Mouse (Mus musculus) neural tube, embryonic 15.5 days (tissue): ENCODE measurements around the gene Alox5ap. TPM values are rescaled to one million over a fixed set of nuclear protein-coding genes. Genes with fewer than 3 reads are reported as not detected.

Source experiments
- ATAC-seq: fragments of 200-750 bp; cut with Nextera tagmentation; 2 replicates; pipeline ENCODE4 v1.8.0; 2017; ENCODE audit warnings: mild to moderate bottlenecking, moderate TSS enrichment, moderate library complexity; ENCODE audit not compliant: low FRiP score
- H3K27ac ChIP-seq: fragments of 300-500 bp; sonication (generic); replicated peaks from 2 replicates; pipeline ENCODE4 v1.5.1; 2015; ENCODE audit warnings: mild to moderate bottlenecking, inconsistent platforms
- H3K27me3 ChIP-seq: fragments of 300-500 bp; sonication (generic); replicated peaks from 2 replicates; pipeline ENCODE4 v1.6.1; 2015; ENCODE audit warnings: inconsistent platforms
- H3K36me3 ChIP-seq: fragments of 300-500 bp; sonication (generic); 2 replicates; pipeline ENCODE4 v1.6.1; 2015; ENCODE audit warnings: inconsistent platforms
- H3K4me1 ChIP-seq: fragments of 300-500 bp; sonication (generic); 2 replicates; pipeline ENCODE4 v1.6.1; 2015; ENCODE audit warnings: inconsistent platforms
- H3K4me2 ChIP-seq: fragments of 300-500 bp; sonication (generic); 2 replicates; pipeline ENCODE4 v1.6.1; 2015; ENCODE audit warnings: inconsistent platforms, mild to moderate bottlenecking, moderate library complexity
- H3K4me3 ChIP-seq: fragments of 300-500 bp; sonication (generic); replicated peaks from 2 replicates; pipeline ENCODE4 v1.5.1; 2015; ENCODE audit warnings: mild to moderate bottlenecking, inconsistent platforms
- H3K9ac ChIP-seq: fragments of 300-500 bp; sonication (generic); replicated peaks from 2 replicates; pipeline ENCODE4 v1.6.1; 2015; ENCODE audit warnings: mild to moderate bottlenecking, inconsistent platforms
- H3K9me3 ChIP-seq: fragments of 300-500 bp; sonication (generic); replicated peaks from 2 replicates; pipeline ENCODE4 v1.6.1; 2016; ENCODE audit warnings: inconsistent platforms
- WGBS: fragments of 180-500 bp; shearing (Covaris S2); methylation state at CpG from one replicate; pipeline ENCODE4 v1.1.7; 2015; ENCODE audit warnings: mixed read lengths; 5-methylcytosine and 5-hydroxymethylcytosine counted together
- polyA plus RNA-seq: library from polyadenylated mRNA; unstranded; fragments of >200 nt; fragmentation: Nextera tagmentation; extraction: Ambion mirVana; gene quantifications from 2 replicates; pipeline ENCODE4 v1.2.1, GENCODE M21; 2015

The Alox5ap gene
- polyA plus RNA-seq, 1 experiment from 2014 or later: 12.0 TPM

- no peak for ATAC-seq
- 49% methylated on average over 5 of the region's 6 CpGs for WGBS
- H3K4me2 ChIP-seq: no peak overlapping the region
Measured at GRCm38 (mm10) chr5:149264878-149265279, 312 bp downstream of the Alox5ap start.

GRCm38 (mm10) chr5:149266761-149267221 lies 2.2 kb downstream of the Alox5ap start:
- Histone ChIP-seq H3K27ac (no peak overlapping the region), H3K4me2 (no peak overlapping the region), H3K4me1 (no peaks in the 10 kb centered on the region), H3K27me3 (no peaks in the 10 kb centered on the region), H3K9ac (no peak overlapping the region), H3K36me3 (no peaks in the 10 kb centered on the region), H3K9me3 (no peaks in the 10 kb centered on the region), H3K4me3 (no peak overlapping the region)
- 81% methylated on average over 8 of the region's 8 CpGs for WGBS
- ATAC-seq: no peak

More at GRCm38 (mm10) chr5:149264878-149265279, 312 bp downstream of the Alox5ap start:
- H3K27ac ChIP-seq: no peak overlapping the region
- H3K4me1 ChIP-seq: no peaks in the 10 kb centered on the region
- no peaks in the 10 kb centered on the region for H3K27me3 ChIP-seq
- no peaks in the 10 kb centered on the region for H3K36me3 ChIP-seq
- no peak overlapping the region for H3K9ac ChIP-seq
- H3K9me3 ChIP-seq: no peaks in the 10 kb centered on the region
- no peak overlapping the region for H3K4me3 ChIP-seq

GRCm38 (mm10) chr5:149267493-149267892 lies 2.9 kb downstream of the Alox5ap start:
- Histone ChIP-seq H3K27me3 (no peaks in the 10 kb centered on the region), H3K4me3 (no peak overlapping the region), H3K4me2 (no peak overlapping the region), H3K9ac (no peak overlapping the region), H3K27ac (no peak overlapping the region), H3K4me1 (no peaks in the 10 kb centered on the region), H3K9me3 (no peaks in the 10 kb centered on the region), H3K36me3 (no peaks in the 10 kb centered on the region)
- no peak for ATAC-seq
- WGBS: 81% methylated on average over 4 of the region's 4 CpGs

GRCm38 (mm10) chr5:149271291-149271690 lies 6.7 kb downstream of the Alox5ap start:
- Histone ChIP-seq H3K4me2 (no peak overlapping the region), H3K27me3 (no peaks in the 10 kb centered on the region), H3K4me1 (no peaks in the 10 kb centered on the region), H3K4me3 (no peak overlapping the region), H3K9ac (no peak overlapping the region), H3K36me3 (no peaks in the 10 kb centered on the region), H3K9me3 (no peaks in the 10 kb centered on the region), H3K27ac (no peak overlapping the region)
- ATAC-seq: no peak
- 94% methylated on average over 3 of the region's 3 CpGs for WGBS

GRCm38 (mm10) chr5:149272535-149272934 lies 8.0 kb downstream of the Alox5ap start:
- no peak overlapping the region for H3K9ac ChIP-seq
- H3K4me3 ChIP-seq: no peak overlapping the region
- H3K9me3 ChIP-seq: no peaks in the 10 kb centered on the region
- 82% methylated on average over 4 of the region's 4 CpGs for WGBS
- H3K4me2 ChIP-seq: no peak overlapping the region
- H3K36me3 ChIP-seq: no peaks in the 10 kb centered on the region
- H3K4me1 ChIP-seq: no peaks in the 10 kb centered on the region
- no peak for ATAC-seq
- no peak overlapping the region for H3K27ac ChIP-seq
- H3K27me3 ChIP-seq: no peaks in the 10 kb centered on the region

- H3K4me1 ChIP-seq: peaks cover 9% of the 10 kb centered on the region; the same call in 1 of the 2 replicates
- no peaks in the 10 kb centered on the region for H3K36me3 ChIP-seq
- H3K9ac ChIP-seq: no peak overlapping the region
- WGBS: 91% methylated on average over 15 of the region's 15 CpGs
- no peak for ATAC-seq
- H3K27me3 ChIP-seq: no peaks in the 10 kb centered on the region
- H3K9me3 ChIP-seq: no peaks in the 10 kb centered on the region
- H3K4me3 ChIP-seq: no peak overlapping the region
- no peak overlapping the region for H3K4me2 ChIP-seq
- no peak overlapping the region for H3K27ac ChIP-seq
Measured at GRCm38 (mm10) chr5:149274390-149275104, 10.0 kb downstream of the Alox5ap start.

- H3K4me1 ChIP-seq: peaks cover 10% of the 10 kb centered on the region; the same call in 1 of the 2 replicates
- no peaks in the 10 kb centered on the region for H3K27me3 ChIP-seq
- ATAC-seq: no peak
- H3K4me2 ChIP-seq: no peak overlapping the region
- no peak overlapping the region for H3K27ac ChIP-seq
- no peaks in the 10 kb centered on the region for H3K36me3 ChIP-seq
- 92% methylated on average over 1 of the region's 1 CpGs for WGBS
- H3K4me3 ChIP-seq: no peak overlapping the region
- no peaks in the 10 kb centered on the region for H3K9me3 ChIP-seq
- no peak overlapping the region for H3K9ac ChIP-seq
Measured at GRCm38 (mm10) chr5:149275105-149275494, 10.5 kb downstream of the Alox5ap start.

- ATAC-seq: no peak
- Histone ChIP-seq H3K9me3 (no peaks in the 10 kb centered on the region), H3K9ac (no peak overlapping the region), H3K27me3 (no peaks in the 10 kb centered on the region), H3K4me3 (no peak overlapping the region), H3K4me1 (peaks cover 10% of the 10 kb centered on the region; the same call in 1 of the 2 replicates), H3K4me2 (no peak overlapping the region), H3K36me3 (no peaks in the 10 kb centered on the region), H3K27ac (no peak overlapping the region)
- WGBS: 87% methylated on average over 5 of the region's 5 CpGs
Measured at GRCm38 (mm10) chr5:149277529-149277928, 13.0 kb downstream of the Alox5ap start.

GRCm38 (mm10) chr5:149279273-149279844 lies 14.8 kb downstream of the Alox5ap start:
- 24% methylated on average over 22 of the region's 22 CpGs for whole genome bisulfite sequencing
- ATAC-seq: peak; percentile 70
- Histone ChIP-seq H3K36me3 (no peaks in the 10 kb centered on the region), H3K4me3 (peak overlapping the region; percentile 5), H3K9me3 (no peaks in the 10 kb centered on the region), H3K27ac (peak overlapping the region; percentile 58), H3K27me3 (no peaks in the 10 kb centered on the region), H3K4me1 (peaks cover 10% of the 10 kb centered on the region; the same call in 1 of the 2 replicates), H3K4me2 (peak overlapping the region; percentile 48), H3K9ac (0 out of 2 replicates have a peak overlapping the region, but pooled peaks have one; percentile 18)

GRCm38 (mm10) chr5:149283009-149283408 lies 18.4 kb downstream of the Alox5ap start:
- Histone ChIP-seq H3K27me3 (no peaks in the 10 kb centered on the region), H3K4me2 (no peak overlapping the region), H3K27ac (no peak overlapping the region), H3K4me1 (peaks cover 26% of the 10 kb centered on the region; the same call in 1 of the 2 replicates), H3K36me3 (no peaks in the 10 kb centered on the region), H3K4me3 (no peak overlapping the region), H3K9me3 (no peaks in the 10 kb centered on the region), H3K9ac (no peak overlapping the region)
- ATAC-seq: no peak
- 91% methylated on average over 2 of the region's 2 CpGs for WGBS

GRCm38 (mm10) chr5:149283821-149284220 lies 19.3 kb downstream of the Alox5ap start:
- Histone ChIP-seq H3K27ac (no peak overlapping the region), H3K27me3 (no peaks in the 10 kb centered on the region), H3K9ac (no peak overlapping the region), H3K4me1 (peaks cover 28% of the 10 kb centered on the region; the same call in 1 of the 2 replicates), H3K4me3 (no peak overlapping the region), H3K4me2 (no peak overlapping the region), H3K36me3 (no peaks in the 10 kb centered on the region), H3K9me3 (no peaks in the 10 kb centered on the region)
- ATAC-seq: no peak

- H3K4me3 ChIP-seq: no peak overlapping the region
- no peaks in the 10 kb centered on the region for H3K36me3 ChIP-seq
- no peaks in the 10 kb centered on the region for H3K9me3 ChIP-seq
- no peak overlapping the region for H3K9ac ChIP-seq
- H3K4me2 ChIP-seq: no peak overlapping the region
- WGBS: 59% methylated on average over 7 of the region's 7 CpGs
- peaks cover 18% of the 10 kb centered on the region; the same call in 1 of the 2 replicates for H3K4me1 ChIP-seq
- no peak for ATAC-seq
- no peak overlapping the region for H3K27ac ChIP-seq
- H3K27me3 ChIP-seq: no peaks in the 10 kb centered on the region
Measured at GRCm38 (mm10) chr5:149286021-149286420, 21.5 kb downstream of the Alox5ap start.
